Mouse (Mus musculus): ENCODE data around the gene Gchfr.

- TF ChIP-seq POLR2A (IDR thresholded peaks at IDR 0.05; ENCODE audit: insufficient read depth, low read depth, low read length): no peak
- no peak for TF ChIP-seq CTCF (IDR thresholded peaks at IDR 0.05)
- no peak for TF ChIP-seq EP300 (IDR thresholded peaks at IDR 0.05; ENCODE audit: insufficient read depth, low read depth, low read length)
Measured at GRCm38 (mm10) chr2:119172862-119173576, 5.4 kb downstream of the Gchfr start.
